Mouse (Mus musculus) MEL (cell line): ENCODE results near the gene Crlf2. TPM values are rescaled to one million over a fixed set of nuclear protein-coding genes. Genes with fewer than 3 reads are reported as not detected.

Experiments used
- DNase-seq: peaks from one replicate; pipeline ENCODE4 v3.0.0; 2011; ENCODE audit warnings: low read depth, low spot score
- H3K27ac ChIP-seq: 2 replicates; pipeline ENCODE4 v1.5.1; 2012; ENCODE audit warnings: low read depth, mild to moderate bottlenecking, control low read depth, low read length, moderate library complexity; ENCODE audit not compliant: control insufficient read depth
- H3K27me3 ChIP-seq, 2 experiments: fragments of 150-350 bp in 1 of 2; sonication (generic) in 1 of 2; 2 replicates each; pipeline ENCODE4 v1.6.1; 2012; ENCODE audit warnings: low read length in 2 of 2, mild to moderate bottlenecking in 2 of 2, improper control_type of control experiment in 1 of 2, moderate library complexity in 1 of 2; ENCODE audit not compliant: insufficient read depth in 2 of 2, control insufficient read depth in 1 of 2
- H3K36me3 ChIP-seq, 2 experiments: 2 replicates each; pipeline ENCODE4 v1.6.1; 2012 to 2014; ENCODE audit warnings: low read length in 2 of 2, improper control_type of control experiment in 1 of 2, inconsistent platforms in 1 of 2, mild to moderate bottlenecking in 1 of 2; ENCODE audit not compliant: insufficient read depth in 2 of 2, control insufficient read depth in 1 of 2
- H3K4me1 ChIP-seq, 2 experiments: fragments of 150-350 bp in 1 of 2; sonication (generic) in 1 of 2; 2 replicates each; pipeline ENCODE4 v1.6.1; 2012; ENCODE audit warnings: low read length in 2 of 2, improper control_type of control experiment in 1 of 2, mild to moderate bottlenecking in 1 of 2; ENCODE audit not compliant: insufficient read depth in 2 of 2, control insufficient read depth in 1 of 2
- H3K4me3 ChIP-seq, 2 experiments: fragments of 150-350 bp in 1 of 2; sonication (generic) in 1 of 2; 2 replicates each; pipeline ENCODE4 v1.5.1; 2012; ENCODE audit warnings: low read depth in 2 of 2, low read length in 2 of 2, mild to moderate bottlenecking in 2 of 2, moderate library complexity in 2 of 2, control low read depth in 1 of 2, improper control_type of control experiment in 1 of 2; ENCODE audit not compliant: control insufficient read depth in 1 of 2, insufficient read depth in 1 of 2
- H3K79me2 ChIP-seq: 2 replicates; pipeline ENCODE4 v1.6.1; 2012; ENCODE audit warnings: mild to moderate bottlenecking, low read length, moderate library complexity; ENCODE audit not compliant: control insufficient read depth, poor library complexity, insufficient read depth
- H3K9ac ChIP-seq: 2 replicates; pipeline ENCODE4 v1.6.1; 2012; ENCODE audit warnings: low read depth, mild to moderate bottlenecking, control low read depth, low read length, moderate library complexity; ENCODE audit not compliant: control insufficient read depth, poor library complexity, severe bottlenecking
- H3K9me3 ChIP-seq: fragments of 150-350 bp; sonication (generic); replicated peaks from 2 replicates; pipeline ENCODE4 v1.6.1; 2012; ENCODE audit warnings: mild to moderate bottlenecking, low read length, improper control_type of control experiment, moderate library complexity; ENCODE audit not compliant: insufficient read depth
- BHLHE40 ChIP-seq: IDR thresholded peaks from 2 replicates; pipeline ENCODE4 v1.6.1; 2012; ENCODE audit warnings: low read depth, mild to moderate bottlenecking, inconsistent platforms, low read length, improper control_type of control experiment, borderline replicate concordance
- CHD2 ChIP-seq: IDR thresholded peaks from 2 replicates; pipeline ENCODE4 v1.6.1; 2011; ENCODE audit warnings: low read length, improper control_type of control experiment
- CTCF ChIP-seq, 3 experiments: IDR thresholded peaks in 2 of 3; conservative IDR thresholded peaks in 1 of 3; 2 replicates each; pipeline ENCODE4 v1.5.1; 2011 to 2012; ENCODE audit warnings: low read length in 3 of 3, low read depth in 2 of 3, mild to moderate bottlenecking in 2 of 3, improper control_type of control experiment in 1 of 3, inconsistent platforms in 1 of 3, mixed read lengths in 1 of 3, moderate library complexity in 1 of 3; ENCODE audit not compliant: control insufficient read depth in 1 of 3, insufficient read depth in 1 of 3, poor library complexity in 1 of 3, severe bottlenecking in 1 of 3
- E2F4 ChIP-seq: IDR thresholded peaks from 2 replicates; pipeline ENCODE4 v1.6.1; 2011; ENCODE audit warnings: low read depth, low read length, improper control_type of control experiment, borderline replicate concordance
- EP300 ChIP-seq, 2 experiments: IDR thresholded peaks; 2 replicates each; pipeline ENCODE4 v1.6.1; 2011; ENCODE audit warnings: improper control_type of control experiment in 2 of 2, low read length in 2 of 2, low read depth in 1 of 2, mild to moderate bottlenecking in 1 of 2
- GABPA ChIP-seq: IDR thresholded peaks from 2 replicates; pipeline ENCODE4 v1.6.1; 2012; ENCODE audit warnings: low read depth, mild to moderate bottlenecking, inconsistent platforms, low read length, improper control_type of control experiment, moderate library complexity
- HCFC1 ChIP-seq: IDR thresholded peaks from 2 replicates; pipeline ENCODE4 v1.6.1; 2012; ENCODE audit warnings: low read depth, mild to moderate bottlenecking, inconsistent platforms, low read length, improper control_type of control experiment, moderate library complexity
- JUND ChIP-seq: IDR thresholded peaks from 2 replicates; pipeline ENCODE4 v1.6.1; 2011; ENCODE audit warnings: low read depth, mild to moderate bottlenecking, improper control_type of control experiment, low read length
- KAT2A ChIP-seq: conservative IDR thresholded peaks from 2 replicates; pipeline ENCODE4 v1.6.1; 2012; ENCODE audit warnings: low read depth, low read length, improper control_type of control experiment, inconsistent platforms
- MAFK ChIP-seq: IDR thresholded peaks from 2 replicates; pipeline ENCODE4 v1.6.1; 2011; ENCODE audit warnings: low read depth, mild to moderate bottlenecking, low read length, improper control_type of control experiment, borderline replicate concordance
- MAZ ChIP-seq: IDR thresholded peaks from 2 replicates; pipeline ENCODE4 v1.6.1; 2012; ENCODE audit warnings: low read depth, mild to moderate bottlenecking, inconsistent platforms, low read length, improper control_type of control experiment
- MEF2A ChIP-seq: IDR thresholded peaks from 2 replicates; pipeline ENCODE4 v1.6.1; 2014; ENCODE audit warnings: low read depth, mild to moderate bottlenecking, inconsistent platforms, low read length, improper control_type of control experiment; ENCODE audit not compliant: poor library complexity, insufficient replicate concordance, severe bottlenecking; ENCODE audit errors: extremely low read depth
- MXI1 ChIP-seq: IDR thresholded peaks from 2 replicates; pipeline ENCODE4 v1.6.1; 2011; ENCODE audit warnings: mild to moderate bottlenecking, low read depth, low read length, improper control_type of control experiment
- MYB ChIP-seq: IDR thresholded peaks from 2 replicates; pipeline ENCODE4 v1.6.1; 2011; ENCODE audit warnings: mild to moderate bottlenecking, low read depth, low read length, improper control_type of control experiment
- MYC ChIP-seq: IDR thresholded peaks from 2 replicates; pipeline ENCODE4 v1.6.1; 2011; ENCODE audit warnings: low read depth, mild to moderate bottlenecking, low read length, improper control_type of control experiment, moderate library complexity
- NRF1 ChIP-seq: IDR thresholded peaks from 2 replicates; pipeline ENCODE4 v1.6.1; 2014; ENCODE audit warnings: low read depth, mild to moderate bottlenecking, inconsistent platforms, low read length, improper control_type of control experiment, moderate library complexity; ENCODE audit not compliant: poor library complexity, insufficient read depth, severe bottlenecking
- RAD21 ChIP-seq: IDR thresholded peaks from 2 replicates; pipeline ENCODE4 v1.6.1; 2011; ENCODE audit warnings: mild to moderate bottlenecking, low read depth, low read length, improper control_type of control experiment
- SIN3A ChIP-seq: IDR thresholded peaks from 2 replicates; pipeline ENCODE4 v1.6.1; 2012; ENCODE audit warnings: low read length, improper control_type of control experiment, inconsistent platforms
- SMC3 ChIP-seq: IDR thresholded peaks from 2 replicates; pipeline ENCODE4 v1.6.1; 2011; ENCODE audit warnings: low read depth, low read length, improper control_type of control experiment
- TAL1 ChIP-seq: IDR thresholded peaks from 2 replicates; pipeline ENCODE4 v1.6.1; 2012; ENCODE audit warnings: mild to moderate bottlenecking, inconsistent platforms, low read length, moderate library complexity, mixed read lengths
- TBP ChIP-seq: IDR thresholded peaks from 2 replicates; pipeline ENCODE4 v1.8.0; 2011; ENCODE audit warnings: low read depth, low read length, improper control_type of control experiment
- TCF12 ChIP-seq: IDR thresholded peaks from 2 replicates; pipeline ENCODE4 v1.6.1; 2014; ENCODE audit warnings: low read depth, mild to moderate bottlenecking, inconsistent platforms, low read length, improper control_type of control experiment, moderate library complexity
- USF1 ChIP-seq: IDR thresholded peaks from 2 replicates; pipeline ENCODE4 v1.6.1; 2014; ENCODE audit warnings: low read depth, mild to moderate bottlenecking, inconsistent platforms, low read length, improper control_type of control experiment, moderate library complexity
- ZC3H11A ChIP-seq: IDR thresholded peaks from 2 replicates; pipeline ENCODE4 v1.6.1; 2012; ENCODE audit warnings: low read depth, mild to moderate bottlenecking, inconsistent platforms, low read length, improper control_type of control experiment
- ZKSCAN1 ChIP-seq: IDR thresholded peaks from 2 replicates; pipeline ENCODE4 v1.6.1; 2012; ENCODE audit warnings: low read depth, mild to moderate bottlenecking, inconsistent platforms, low read length, improper control_type of control experiment, moderate library complexity
- polyA plus RNA-seq, 2 experiments: library from polyadenylated mRNA; stranded (reverse) in 1 of 2; unstranded in 1 of 2; fragments of >175 nt in 1 of 2; fragments of >200 nt in 1 of 2; gene quantifications; 2 replicates each; pipeline versions ENCODE4 v1.2.1 to v1.2.4; 2012; ENCODE audit warnings: low replicate concordance in 2 of 2, low read depth in 1 of 2; ENCODE audit not compliant: insufficient read length in 2 of 2, insufficient read depth in 1 of 2, missing spikeins in 1 of 2
- total RNA-seq: library from RNA; depleted of rRNA; stranded (reverse); fragments of 300-350 nt; gene quantifications from 2 replicates; pipeline ENCODE4 v1.2.3, GENCODE M21; 2012

The Crlf2 gene
- total and polyA plus RNA-seq, 3 experiments = 11.1 to 14.1 TPM; not detected in 1

GRCm38 (mm10) chr5:109601080-109601479 is 42.3 kb upstream of the Crlf2 start:
- Histone ChIP-seq H3K4me3 (no peak overlapping the region), H3K36me3 (no peaks in the 10 kb centered on the region), H3K27me3 (no peaks in the 10 kb centered on the region), H3K9ac (no peak overlapping the region), H3K27ac (no peak overlapping the region), H3K4me1 (no peaks in the 10 kb centered on the region), H3K9me3 (no peaks in the 10 kb centered on the region), H3K79me2 (no peaks in the 10 kb centered on the region)
- DNase-seq = peak; percentile 57
- peak; percentile 84 for TF ChIP-seq SMC3
- TF ChIP-seq RAD21 = peak; percentile 91
- TF ChIP-seq CTCF (IDR thresholded peaks at IDR 0.05 in 2 of 3, conservative IDR thresholded peaks at IDR 0.05 in 1 of 3; ENCODE audit: control insufficient read depth in 1 of 3, insufficient read depth in 1 of 3, low read depth in 2 of 3, low read length in 3 of 3, poor library complexity in 1 of 3, severe bottlenecking in 1 of 3) = peak; percentile 55 to 88 (median 86)
- 0 out of 2 replicates have a peak, but pooled peaks have one; percentile 33 for TF ChIP-seq MXI1
- TF ChIP-seq MAZ = no peak
- no peak for TF ChIP-seq TCF12
- TF ChIP-seq ZC3H11A = peak; percentile 71

GRCm38 (mm10) chr5:109598876-109599275 is 40.1 kb upstream of the Crlf2 start:
- Histone ChIP-seq H3K36me3 (no peaks in the 10 kb centered on the region), H3K4me1 (no peaks in the 10 kb centered on the region), H3K79me2 (no peaks in the 10 kb centered on the region), H3K4me3 (no peak overlapping the region), H3K27ac (no peak overlapping the region), H3K9me3 (no peaks in the 10 kb centered on the region), H3K27me3 (no peaks in the 10 kb centered on the region), H3K9ac (no peak overlapping the region)
- DNase-seq = peak; percentile 40
- TF ChIP-seq TBP (0 out of 2 replicates have a peak, but pooled peaks have one; percentile 15), CHD2 (no peak)

- Histone ChIP-seq H3K9me3 (no peaks in the 10 kb centered on the region), H3K4me3 (no peak overlapping the region), H3K27ac (no peak overlapping the region), H3K79me2 (no peaks in the 10 kb centered on the region), H3K36me3 (no peaks in the 10 kb centered on the region), H3K4me1 (no peaks in the 10 kb centered on the region), H3K9ac (no peak overlapping the region), H3K27me3 (no peaks in the 10 kb centered on the region)
- peak; percentile 46 for DNase-seq
- no peak for TF ChIP-seq MYB
- TF ChIP-seq TAL1 = no peak
- no peak for TF ChIP-seq JUND
- TF ChIP-seq TCF12 = no peak
- no peak for TF ChIP-seq MXI1
- no peak for TF ChIP-seq SIN3A
- peak; percentile 84 for TF ChIP-seq SMC3
- TF ChIP-seq MAFK = no peak
- no peak for TF ChIP-seq MYC
- no peak for TF ChIP-seq HCFC1
- TF ChIP-seq EP300 (IDR thresholded peaks at IDR 0.05; ENCODE audit: low read depth in 1 of 2, low read length in 2 of 2) = no peak
- no peak for TF ChIP-seq BHLHE40
- no peak for TF ChIP-seq NRF1
- TF ChIP-seq ZKSCAN1 = no peak
- no peak for TF ChIP-seq MEF2A
- no peak for TF ChIP-seq E2F4
- peak; percentile 84 to 89 (median 88) for TF ChIP-seq CTCF (IDR thresholded peaks at IDR 0.05 in 2 of 3, conservative IDR thresholded peaks at IDR 0.05 in 1 of 3; ENCODE audit: control insufficient read depth in 1 of 3, insufficient read depth in 1 of 3, low read depth in 2 of 3, low read length in 3 of 3, poor library complexity in 1 of 3, severe bottlenecking in 1 of 3)
- no peak for TF ChIP-seq KAT2A
- no peak for TF ChIP-seq GABPA
- no peak for TF ChIP-seq USF1
These were observed 37.9 kb upstream of the Crlf2 start for GRCm38 (mm10) chr5:109596647-109597046.
